Mouse (Mus musculus) 3T3-L1 (cell line): ENCODE measurements at regions not wholly inside any gene's neighbourhood (a gene's known extent, or its start where the extent isn't known, plus 50 kb on each side); places are given as distances from the start of the nearest gene placed in this dataset.

Source experiments
- DNase-seq: peaks from one replicate; pipeline ENCODE4 v3.0.0-alpha.2; 2015; ENCODE audit warnings: low read depth, low spot score

DNA sequence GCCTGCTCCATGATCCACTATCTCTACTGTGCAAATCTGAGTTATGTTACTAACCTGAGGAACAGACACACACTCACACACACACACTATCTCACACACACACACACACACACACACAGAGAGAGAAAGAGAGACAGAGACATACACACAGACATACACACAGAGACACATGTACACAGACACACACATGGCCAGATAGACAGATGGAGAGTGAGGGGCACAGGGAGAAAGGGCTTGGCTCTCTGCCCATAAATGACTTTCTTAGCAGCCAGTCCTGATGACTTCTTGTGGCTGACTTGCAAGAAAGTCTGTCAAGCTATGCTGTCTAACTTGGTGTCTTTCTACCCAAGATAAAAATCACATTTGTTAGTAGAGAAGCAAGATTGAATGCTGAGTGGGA, 63.7 kb upstream of the Kirrel3 start:
- DNase-seq: no peak

DNA sequence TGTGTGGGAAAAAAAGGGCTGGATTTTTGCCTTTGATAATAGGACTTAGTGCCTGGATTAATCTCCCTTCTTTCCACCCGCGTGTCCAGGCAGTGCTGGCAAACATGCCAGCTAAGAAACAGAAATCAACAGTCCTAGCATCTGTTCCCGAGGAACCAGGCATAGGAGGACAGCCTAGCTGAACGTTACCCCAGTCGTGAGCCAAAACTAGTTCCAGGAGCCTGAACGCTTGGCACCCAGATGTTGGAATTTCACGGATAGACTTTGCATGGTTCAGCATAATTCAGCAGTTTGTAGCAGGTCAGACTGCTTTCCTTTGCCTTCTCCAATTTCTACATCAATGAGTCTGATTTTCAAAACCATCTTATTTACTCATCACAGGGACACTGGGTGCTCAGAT, 62.6 kb upstream of the Kirrel3 start:
- DNase-seq: no peak

DNA sequence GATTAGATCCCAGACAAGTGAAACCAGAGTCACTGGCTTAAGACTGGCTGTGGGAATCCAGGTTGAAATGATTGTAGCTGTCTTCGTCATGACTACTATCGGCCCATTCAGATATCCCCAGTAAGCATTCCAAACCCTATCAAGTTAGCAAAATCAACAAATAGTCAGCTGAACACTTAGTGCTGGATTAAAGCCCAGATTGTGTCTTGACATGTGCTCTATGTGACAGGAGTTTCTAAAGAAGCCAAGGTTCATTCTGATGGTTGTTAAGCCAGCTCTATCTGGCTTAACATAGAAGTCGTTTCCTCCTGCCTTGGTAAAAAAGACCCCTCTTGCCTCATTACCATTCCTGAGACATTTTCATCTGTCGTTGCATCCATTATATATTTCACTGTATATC, 59.1 kb upstream of the Kirrel3 start:
- DNase-seq: no peak

DNA sequence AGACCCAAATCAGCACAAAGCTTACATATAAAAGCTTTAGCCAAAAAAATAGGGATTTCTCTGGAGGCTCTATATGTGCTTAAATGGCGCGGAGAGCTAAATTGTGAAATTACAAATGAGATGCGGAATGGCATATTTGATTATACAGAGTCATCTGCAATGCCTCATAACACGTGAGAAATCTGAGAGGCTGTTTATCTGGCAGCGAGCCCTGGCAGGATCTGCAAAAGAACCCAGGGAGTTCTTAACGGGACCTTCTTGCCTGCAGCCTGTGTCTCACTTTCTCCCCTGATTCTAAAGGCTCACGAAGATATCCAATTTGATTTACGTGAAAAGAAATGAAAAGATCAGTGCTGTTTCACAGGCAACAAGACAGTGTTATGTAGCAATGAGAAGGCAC, 58.0 kb upstream of the Kirrel3 start:
- no peak for DNase-seq
